Mouse (Mus musculus) heart, adult 8-10 months (tissue): ENCODE measurements around the gene Zranb2. TPM values are rescaled to one million over a fixed set of nuclear protein-coding genes. Genes with fewer than 3 reads are reported as not detected.

Experiments used
- DNase-seq: peaks from one replicate; pipeline ENCODE4 v3.0.0; 2022; ENCODE audit warnings: low spot score
- total RNA-seq, 4 experiments: library from RNA; stranded (reverse); gene quantifications; 2 replicates each; pipeline ENCODE4 v1.2.4; 2022

Zranb2 gene
- 10 to 100 TPM; 38.5 to 46.6 (median 41.1) TPM for total RNA-seq

DNA sequence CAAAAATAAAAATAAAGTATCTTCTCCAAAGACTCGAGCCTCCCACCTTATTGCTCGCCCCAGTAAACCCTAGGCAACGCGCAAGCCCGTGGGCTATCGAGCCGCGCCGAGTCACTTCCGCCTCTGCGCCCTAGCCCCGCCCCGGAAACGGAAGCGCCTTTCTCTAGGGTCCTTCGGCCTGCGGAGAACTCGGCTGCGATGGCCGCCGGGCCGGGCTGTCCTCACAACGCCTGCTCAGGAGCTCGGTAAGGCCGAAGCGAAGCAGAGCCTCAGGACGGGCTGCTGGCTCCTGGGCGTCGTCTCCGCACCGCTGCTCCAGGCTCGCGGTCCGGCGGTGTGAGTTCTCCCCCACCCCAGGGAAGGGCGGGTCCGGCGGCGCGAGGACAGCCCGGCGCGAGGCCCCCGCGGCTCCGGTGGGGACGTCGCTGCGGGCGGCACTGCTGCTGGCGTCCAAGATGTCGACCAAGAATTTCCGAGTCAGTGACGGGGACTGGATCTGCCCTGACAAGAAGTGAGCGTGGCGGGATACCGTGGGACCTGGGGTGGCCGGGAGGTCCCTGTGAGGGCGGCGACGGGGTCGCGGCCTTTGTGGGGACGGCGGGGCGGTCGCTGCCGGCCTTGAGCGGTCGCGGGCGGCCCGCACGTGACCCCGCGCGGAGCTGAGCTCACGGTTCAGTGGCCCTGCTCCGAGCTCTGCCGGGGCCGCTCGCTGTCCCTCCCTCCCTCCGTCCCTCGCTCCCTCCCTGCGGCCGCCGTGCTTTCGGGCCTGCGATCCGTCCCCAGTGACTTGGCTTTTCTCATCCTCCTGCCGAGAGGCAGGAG is at the start of gene Zranb2:
TSS of gene Zranb2 (plus strand) at position 197 of the 822 bp plus-strand sequence.
- peak; percentile 93 for DNase-seq

GRCm38 (mm10) chr3:157492043-157492442 is 41.9 kb upstream of the Zranb2 start:
- no peak for DNase-seq

- no peak for DNase-seq
Observed at GRCm38 (mm10) chr3:157502216-157502615, 31.7 kb upstream of the Zranb2 start.

DNA sequence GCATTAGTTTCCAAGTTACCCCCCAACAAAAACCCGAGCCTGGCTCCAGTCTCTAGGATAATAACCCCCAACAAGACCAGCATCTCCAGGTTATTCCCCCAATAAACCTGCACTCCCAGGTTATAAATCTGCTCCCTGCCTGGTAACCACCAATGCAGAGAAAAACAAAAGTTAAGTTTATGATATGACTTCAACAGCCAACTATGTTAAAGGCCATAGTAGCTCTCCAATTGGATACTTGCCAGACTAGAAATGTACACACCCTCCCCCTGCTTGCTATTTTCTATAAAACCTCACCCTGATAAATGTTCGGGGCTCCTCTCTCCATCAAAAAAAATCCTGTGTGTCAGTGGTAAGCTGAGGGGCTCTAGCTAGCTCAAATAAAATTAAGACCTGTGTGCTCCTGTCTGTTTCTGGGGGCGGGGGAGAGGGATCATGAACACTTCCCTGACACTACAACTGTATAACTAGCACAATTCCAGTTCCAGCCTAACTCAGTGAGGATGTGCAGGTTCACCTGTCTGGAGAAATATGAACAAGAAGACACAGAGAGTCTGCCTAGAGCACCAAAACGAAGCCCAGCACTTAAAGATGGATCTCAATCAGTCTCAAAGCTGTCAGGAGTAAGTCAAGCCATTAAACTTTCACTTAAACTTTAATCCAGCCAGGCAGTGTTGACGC is 19.7 kb upstream of the Zranb2 start:
- no peak for DNase-seq

- no peak for DNase-seq
Observed at GRCm38 (mm10) chr3:157516471-157516870, 17.5 kb upstream of the Zranb2 start.

GRCm38 (mm10) chr3:157517992-157518391 is 16.0 kb upstream of the Zranb2 start:
- DNase-seq = no peak

DNA sequence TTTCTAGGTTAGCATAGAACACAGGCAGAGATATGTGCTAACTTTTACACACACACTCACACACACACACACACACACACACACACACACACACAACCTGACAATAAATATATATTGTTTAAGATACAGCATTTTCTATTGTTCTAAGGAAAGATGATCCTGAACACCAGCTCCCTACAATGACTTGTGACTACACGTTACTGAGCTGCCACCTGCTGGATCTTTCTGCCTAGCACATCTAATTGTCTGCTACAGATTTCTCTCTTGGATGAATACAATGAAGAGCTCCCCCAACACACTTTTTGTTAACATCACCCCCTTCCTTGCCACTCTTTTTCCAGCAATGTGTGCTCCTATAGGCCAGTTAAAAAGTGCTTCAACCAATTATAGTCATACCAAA is 13.5 kb upstream of the Zranb2 start:
- DNase-seq = no peak

DNA sequence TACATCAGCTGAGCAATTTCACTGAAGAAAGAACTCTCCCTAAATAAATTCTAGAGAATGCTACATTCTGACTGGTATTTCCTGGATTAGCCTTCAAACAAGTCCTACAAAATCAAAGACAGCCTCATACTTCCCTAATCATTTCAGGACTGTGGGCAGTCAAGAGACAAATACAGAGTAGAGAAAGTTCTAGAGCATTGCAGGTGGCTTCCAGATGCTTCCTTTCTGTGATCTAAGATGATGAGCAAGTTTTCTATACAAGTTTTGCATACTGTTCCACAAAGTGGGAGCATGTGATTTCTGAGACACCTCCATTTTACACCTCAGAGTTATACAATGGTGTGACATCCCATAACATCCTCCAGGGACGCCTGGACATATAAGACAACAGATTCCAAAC is 10.1 kb upstream of the Zranb2 start:
- DNase-seq = no peak

DNA sequence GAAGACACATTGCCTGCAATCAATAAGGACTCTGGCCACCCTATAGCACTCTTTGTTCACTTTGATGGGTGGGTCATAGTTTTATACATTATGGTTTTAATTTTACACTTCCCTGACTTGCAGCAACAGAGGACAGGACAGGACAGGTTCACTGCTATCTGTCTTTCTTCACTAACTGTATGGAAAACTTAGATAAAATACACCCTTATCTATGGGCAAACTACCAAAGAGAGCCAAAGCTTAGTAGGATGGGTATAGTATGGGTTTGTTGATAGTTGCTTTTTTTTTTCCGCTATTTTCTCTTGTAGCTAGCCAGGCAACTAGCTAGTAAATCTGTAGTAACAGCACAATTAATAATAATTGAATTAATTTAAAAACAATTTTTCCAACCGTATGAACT is 2.4 kb upstream of the Zranb2 start:
- DNase-seq = no peak

GRCm38 (mm10) chr3:157534786-157535415 is 941 bp downstream of the Zranb2 start:
- peak; percentile 7 for DNase-seq

DNA sequence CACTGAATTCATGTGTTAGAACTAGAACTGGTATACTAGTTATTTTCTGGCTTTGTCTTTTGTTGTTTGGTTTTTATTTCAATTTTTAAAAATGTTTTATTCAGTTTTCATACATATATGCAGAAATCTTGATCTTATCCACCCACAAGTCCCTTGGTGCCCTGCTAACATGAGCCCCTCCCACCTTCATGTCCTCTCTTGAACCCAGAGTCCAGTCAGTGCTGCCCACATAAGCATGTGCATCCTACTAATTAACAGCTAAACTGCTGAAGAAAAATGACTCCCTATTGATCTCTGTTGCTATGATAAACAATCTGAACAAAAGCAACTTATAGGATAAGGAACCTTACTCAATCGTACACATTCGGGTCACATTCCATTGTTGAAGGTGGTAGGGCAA is 15.4 kb downstream of the Zranb2 start:
- no peak for DNase-seq

- no peak for DNase-seq
Observed at GRCm38 (mm10) chr3:157549758-157550600, 16.0 kb downstream of the Zranb2 start.

GRCm38 (mm10) chr3:157565196-157565595 is 31.2 kb downstream of the Zranb2 start:
- peak; percentile 10 for DNase-seq

DNA sequence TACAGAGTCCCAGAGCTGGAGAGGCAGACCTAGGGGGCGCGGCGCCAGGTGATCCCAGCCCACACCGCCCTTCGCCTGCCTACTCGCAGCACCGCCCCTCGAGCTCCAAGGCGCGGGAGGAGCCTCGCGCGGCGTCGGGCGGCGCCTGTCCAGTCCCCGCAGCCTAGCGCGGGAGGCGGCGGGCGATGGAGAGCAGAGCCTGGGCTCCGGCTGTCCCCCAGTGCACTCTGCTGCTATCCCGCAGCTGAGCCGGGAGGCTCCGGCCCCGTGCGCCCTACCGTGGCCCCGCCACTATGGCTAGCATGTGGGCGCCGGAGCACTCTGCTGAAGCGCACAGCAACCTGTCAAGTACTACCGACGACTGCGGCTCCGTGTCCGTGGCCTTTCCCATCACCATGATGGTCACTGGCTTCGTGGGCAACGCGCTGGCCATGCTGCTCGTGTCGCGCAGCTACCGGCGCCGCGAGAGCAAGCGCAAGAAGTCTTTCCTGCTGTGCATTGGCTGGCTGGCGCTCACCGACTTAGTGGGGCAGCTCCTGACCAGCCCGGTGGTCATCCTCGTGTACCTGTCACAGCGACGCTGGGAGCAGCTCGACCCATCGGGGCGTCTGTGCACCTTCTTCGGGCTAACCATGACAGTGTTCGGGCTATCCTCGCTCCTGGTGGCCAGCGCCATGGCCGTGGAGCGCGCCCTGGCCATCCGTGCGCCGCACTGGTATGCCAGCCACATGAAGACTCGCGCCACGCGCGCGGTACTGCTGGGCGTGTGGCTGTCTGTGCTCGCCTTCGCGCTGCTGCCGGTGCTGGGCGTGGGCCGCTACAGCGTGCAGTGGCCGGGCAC is 33.0 kb downstream of the Zranb2 start, which contains the start of gene Ptger3:
TSS of gene Ptger3 (plus strand) at position 168 of the 841 bp plus-strand sequence.
- DNase-seq = no peak

GRCm38 (mm10) chr3:157567566-157568132 is 33.7 kb downstream of the Zranb2 start:
- no peak for DNase-seq

DNA sequence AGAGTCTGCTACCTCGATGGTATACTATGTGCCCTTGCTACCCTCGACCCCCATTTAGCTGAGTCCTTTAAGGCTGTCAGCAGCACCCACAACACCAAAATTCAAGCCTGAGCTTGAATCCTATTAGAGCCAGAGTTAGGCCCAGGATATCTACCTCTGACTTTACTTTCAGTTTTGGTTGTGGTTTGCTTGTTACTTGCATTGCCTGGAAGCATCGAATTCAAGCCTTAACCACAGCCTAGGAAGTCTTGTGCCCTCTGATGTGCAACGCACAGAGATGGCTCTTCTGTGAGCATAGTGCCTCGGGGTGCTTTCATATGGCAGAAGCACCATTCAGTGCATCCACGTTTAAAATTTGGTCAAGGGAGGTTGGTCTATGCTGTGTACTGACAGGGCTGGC is 38.1 kb downstream of the Zranb2 start:
- DNase-seq = no peak

DNA sequence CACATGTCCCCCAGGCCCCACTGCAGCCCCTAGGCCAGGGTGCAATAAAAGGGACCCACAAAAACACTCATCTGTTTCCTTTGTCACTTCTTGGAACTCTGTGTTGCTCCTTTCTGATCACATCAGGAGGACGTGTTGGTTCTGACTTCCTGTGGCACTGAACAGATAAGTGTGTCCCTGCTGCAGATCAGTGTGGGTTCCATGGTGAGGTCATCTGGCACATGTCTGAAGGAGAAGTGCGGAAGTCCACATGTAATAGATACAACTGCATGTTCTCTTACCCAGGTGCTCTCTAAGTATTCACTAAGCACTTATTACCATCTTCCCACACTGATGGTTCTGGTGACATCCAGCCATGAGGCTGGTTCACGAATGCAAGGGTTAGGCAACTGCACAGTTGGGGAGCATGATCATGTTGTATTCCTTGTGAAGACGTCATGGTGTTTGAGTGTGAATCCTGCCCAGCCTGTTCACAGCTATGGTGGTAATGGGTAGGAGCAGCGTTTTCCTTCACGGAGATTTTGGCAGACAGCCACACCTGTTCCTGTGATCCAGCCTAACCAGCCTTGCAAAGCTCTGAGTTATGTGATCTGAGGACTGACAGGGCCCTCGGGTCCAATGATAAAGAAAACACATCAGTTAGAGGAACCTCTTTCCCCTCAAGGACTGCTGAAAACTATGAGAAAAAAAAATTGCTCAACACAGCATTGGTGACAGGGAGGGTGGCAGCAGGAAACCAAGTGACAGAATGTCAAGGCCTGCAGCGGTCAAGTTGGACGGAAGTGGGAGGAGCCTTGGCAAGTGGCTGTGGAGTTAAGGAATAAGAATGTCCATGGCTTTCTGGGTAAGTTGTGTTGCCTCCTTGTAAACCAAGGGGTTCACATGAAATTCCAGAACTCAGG is 41.7 kb downstream of the Zranb2 start:
- DNase-seq = no peak

GRCm38 (mm10) chr3:157576343-157576722 is 42.4 kb downstream of the Zranb2 start:
- DNase-seq = no peak

- no peak for DNase-seq
Observed at GRCm38 (mm10) chr3:157576862-157577261, 42.9 kb downstream of the Zranb2 start.
